Mouse (Mus musculus): ENCODE measurements around the gene Kcmf1. TPM values are rescaled to one million over a fixed set of nuclear protein-coding genes. Genes with fewer than 3 reads are reported as not detected.

Kcmf1 gene
- polyA plus RNA-seq, 1 experiment = 56.7 TPM

DNA sequence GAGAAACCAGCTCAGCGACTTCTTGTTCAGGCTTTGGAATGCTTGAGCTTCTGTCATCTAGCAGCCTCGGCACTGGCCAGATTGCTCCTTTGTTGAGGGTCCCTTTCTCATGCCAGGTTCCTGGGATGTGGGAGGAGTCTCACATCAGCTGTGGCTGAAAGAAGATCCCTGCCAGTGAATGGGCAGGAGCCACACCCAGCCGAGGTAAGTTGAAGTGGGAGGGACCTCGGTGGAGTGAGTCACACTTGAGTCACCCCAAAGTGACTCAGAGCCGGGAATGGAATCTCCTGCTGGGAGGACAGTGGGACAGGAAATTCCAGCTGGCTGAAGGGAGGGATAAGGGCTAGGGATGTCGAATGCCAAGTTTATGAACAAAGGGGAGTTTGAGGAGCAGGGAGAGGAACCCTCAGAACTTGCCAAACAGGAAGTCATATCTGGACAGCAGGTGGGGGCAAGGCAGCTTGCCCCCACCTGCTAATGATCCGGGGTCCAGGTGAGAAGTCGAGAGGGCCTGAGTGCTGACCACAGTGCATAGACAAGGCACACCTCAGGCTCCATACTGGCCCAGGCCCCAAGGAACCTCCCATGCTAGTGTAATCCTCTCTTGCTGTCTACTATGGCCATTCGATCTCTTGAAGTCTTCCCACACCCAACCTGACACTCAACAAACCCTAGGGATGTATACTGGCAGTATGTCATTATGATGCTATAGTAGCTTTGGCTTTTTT is 27.1 kb upstream of the Kcmf1 start:
- Histone ChIP-seq H3K4me3 (ENCODE audit: insufficient read depth, poor library complexity, severe bottlenecking) (no peak overlapping the region), H3K79me2 (ENCODE audit: control insufficient read depth, insufficient read depth) (no peaks in the 10 kb centered on the region), H3K27me3 (ENCODE audit: control insufficient read depth, insufficient read depth, insufficient read length) (no peaks in the 10 kb centered on the region), H3K36me3 (ENCODE audit: control insufficient read depth, insufficient read depth) (no peaks in the 10 kb centered on the region), H3ac (ENCODE audit: control insufficient read depth, insufficient read length, low read depth) (no peak overlapping the region), H3K79me3 (ENCODE audit: low read depth) (no peaks in the 10 kb centered on the region)
- TF ChIP-seq MYOD1 (IDR thresholded peaks at IDR 0.05; ENCODE audit: control insufficient read depth, insufficient read length, low read depth) (peak; percentile 58), MAX (IDR thresholded peaks at IDR 0.05) (peak; percentile 24), FOSL1 (IDR thresholded peaks at IDR 0.05; ENCODE audit: insufficient read depth, low read length, poor library complexity, severe bottlenecking) (peak; percentile 99), CEBPB (IDR thresholded peaks at IDR 0.05; ENCODE audit: low read depth) (no peak)

DNA sequence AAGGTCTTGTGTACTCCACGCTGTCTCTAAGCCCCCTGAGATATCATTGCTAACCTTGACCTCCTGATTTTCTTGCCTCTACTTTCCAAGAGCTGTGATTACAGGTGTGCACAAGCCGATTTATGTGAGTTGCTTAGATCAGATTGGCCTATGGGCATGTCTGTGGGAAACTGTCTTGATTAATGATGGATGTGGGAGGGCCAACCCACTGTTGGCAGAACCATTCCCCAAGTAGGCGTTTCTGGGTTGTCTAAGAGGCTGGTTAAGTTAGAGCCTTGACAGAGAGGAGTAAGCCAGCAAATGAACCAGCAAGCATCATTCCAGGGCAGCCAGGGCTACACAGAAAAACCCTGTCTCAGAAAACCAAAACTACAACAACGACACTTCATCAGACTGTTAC is 26.3 kb upstream of the Kcmf1 start:
- H3ac ChIP-seq (ENCODE audit: control insufficient read depth, insufficient read length, low read depth) = no peak overlapping the region
- no peaks in the 10 kb centered on the region for H3K79me3 ChIP-seq (ENCODE audit: low read depth)
- TF ChIP-seq MYOG (IDR thresholded peaks at IDR 0.05; ENCODE audit: control insufficient read depth, extremely low read depth, insufficient read length) (no peak), FOSL1 (IDR thresholded peaks at IDR 0.05; ENCODE audit: insufficient read depth, low read length, poor library complexity, severe bottlenecking) (no peak), MAX (IDR thresholded peaks at IDR 0.05) (no peak), CTCF (IDR thresholded peaks at IDR 0.05; ENCODE audit: control insufficient read depth, insufficient read depth, insufficient read length) (no peak), CEBPB (IDR thresholded peaks at IDR 0.05; ENCODE audit: low read depth) (no peak), USF1 (IDR thresholded peaks at IDR 0.05; ENCODE audit: low read depth) (no peak), MYOD1 (IDR thresholded peaks at IDR 0.05; ENCODE audit: control insufficient read depth, insufficient read length, low read depth) (no peak)
- no peaks in the 10 kb centered on the region for H3K27me3 ChIP-seq (ENCODE audit: control insufficient read depth, insufficient read depth, insufficient read length)
- no peaks in the 10 kb centered on the region for H3K79me2 ChIP-seq (ENCODE audit: control insufficient read depth, insufficient read depth)
- H3K36me3 ChIP-seq (ENCODE audit: control insufficient read depth, insufficient read depth) = no peaks in the 10 kb centered on the region
- H3K4me3 ChIP-seq (ENCODE audit: insufficient read depth, poor library complexity, severe bottlenecking) = no peak overlapping the region

DNA sequence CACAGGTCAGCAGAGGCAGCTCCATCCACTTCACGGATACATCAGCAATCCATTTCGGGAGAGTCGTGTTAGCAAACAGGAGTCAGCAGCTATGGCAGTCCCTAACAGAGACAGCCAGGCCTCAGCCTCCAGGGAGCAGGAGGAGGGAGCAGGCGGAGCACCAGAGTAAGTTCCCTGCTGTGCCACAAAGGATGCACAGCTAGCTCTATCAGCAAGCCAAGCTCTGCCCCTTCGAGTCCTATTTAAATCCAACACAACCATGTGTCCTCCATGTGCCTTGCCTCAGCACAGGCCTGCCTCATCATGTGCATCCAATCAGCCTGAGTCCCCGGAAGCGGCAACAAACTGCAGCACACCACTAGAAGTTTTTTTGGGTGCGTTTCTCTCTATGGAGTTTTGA is 23.6 kb upstream of the Kcmf1 start:
- Histone ChIP-seq H3K4me3 (ENCODE audit: insufficient read depth, poor library complexity, severe bottlenecking) (no peak overlapping the region), H3ac (ENCODE audit: control insufficient read depth, insufficient read length, low read depth) (no peak overlapping the region), H3K36me3 (ENCODE audit: control insufficient read depth, insufficient read depth) (no peaks in the 10 kb centered on the region), H3K79me3 (ENCODE audit: low read depth) (no peaks in the 10 kb centered on the region), H3K27me3 (ENCODE audit: control insufficient read depth, insufficient read depth, insufficient read length) (no peaks in the 10 kb centered on the region), H3K79me2 (ENCODE audit: control insufficient read depth, insufficient read depth) (no peaks in the 10 kb centered on the region)
- TF ChIP-seq FOSL1 (IDR thresholded peaks at IDR 0.05; ENCODE audit: insufficient read depth, low read length, poor library complexity, severe bottlenecking) = no peak
- no peak for TF ChIP-seq USF1 (IDR thresholded peaks at IDR 0.05; ENCODE audit: low read depth)
- no peak for TF ChIP-seq MYOD1 (IDR thresholded peaks at IDR 0.05; ENCODE audit: control insufficient read depth, insufficient read length, low read depth)
- TF ChIP-seq MYOG (IDR thresholded peaks at IDR 0.05; ENCODE audit: control insufficient read depth, extremely low read depth, insufficient read length) = no peak
- no peak for TF ChIP-seq MAX (IDR thresholded peaks at IDR 0.05)
- no peak for TF ChIP-seq CEBPB (IDR thresholded peaks at IDR 0.05; ENCODE audit: low read depth)
- TF ChIP-seq CTCF (IDR thresholded peaks at IDR 0.05; ENCODE audit: control insufficient read depth, insufficient read depth, insufficient read length) = no peak

DNA sequence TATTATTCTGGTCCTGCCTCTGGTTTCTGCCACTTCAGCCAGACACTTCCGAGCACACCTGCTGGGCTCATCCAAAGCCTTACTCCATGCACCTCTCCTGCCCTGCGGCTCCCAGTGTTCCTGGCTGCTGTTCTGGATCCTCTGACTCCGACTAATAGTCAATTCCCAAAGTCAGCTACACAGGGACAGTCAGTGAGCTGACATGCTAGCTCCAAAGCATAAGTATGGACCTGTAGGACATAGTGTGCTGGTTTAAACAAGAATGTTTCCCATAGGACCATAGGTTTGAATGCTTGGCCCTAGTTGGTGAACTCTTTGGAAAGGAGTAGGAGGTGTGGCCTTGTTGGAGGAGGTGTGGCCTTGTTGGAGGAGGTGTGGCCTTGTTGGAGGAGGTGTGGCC is 21.3 kb upstream of the Kcmf1 start:
- H3K4me3 ChIP-seq (ENCODE audit: insufficient read depth, poor library complexity, severe bottlenecking) = no peak overlapping the region
- no peaks in the 10 kb centered on the region for H3K79me2 ChIP-seq (ENCODE audit: control insufficient read depth, insufficient read depth)
- TF ChIP-seq MAX (IDR thresholded peaks at IDR 0.05) (no peak), MYOG (IDR thresholded peaks at IDR 0.05; ENCODE audit: control insufficient read depth, extremely low read depth, insufficient read length) (no peak), FOSL1 (IDR thresholded peaks at IDR 0.05; ENCODE audit: insufficient read depth, low read length, poor library complexity, severe bottlenecking) (no peak), CTCF (IDR thresholded peaks at IDR 0.05; ENCODE audit: control insufficient read depth, insufficient read depth, insufficient read length) (no peak), MYOD1 (IDR thresholded peaks at IDR 0.05; ENCODE audit: control insufficient read depth, insufficient read length, low read depth) (no peak), CEBPB (IDR thresholded peaks at IDR 0.05; ENCODE audit: low read depth) (no peak), USF1 (IDR thresholded peaks at IDR 0.05; ENCODE audit: low read depth) (no peak)
- H3K36me3 ChIP-seq (ENCODE audit: control insufficient read depth, insufficient read depth) = no peaks in the 10 kb centered on the region
- H3K79me3 ChIP-seq (ENCODE audit: low read depth) = no peaks in the 10 kb centered on the region
- H3ac ChIP-seq (ENCODE audit: control insufficient read depth, insufficient read length, low read depth) = no peak overlapping the region
- no peaks in the 10 kb centered on the region for H3K27me3 ChIP-seq (ENCODE audit: control insufficient read depth, insufficient read depth, insufficient read length)

DNA sequence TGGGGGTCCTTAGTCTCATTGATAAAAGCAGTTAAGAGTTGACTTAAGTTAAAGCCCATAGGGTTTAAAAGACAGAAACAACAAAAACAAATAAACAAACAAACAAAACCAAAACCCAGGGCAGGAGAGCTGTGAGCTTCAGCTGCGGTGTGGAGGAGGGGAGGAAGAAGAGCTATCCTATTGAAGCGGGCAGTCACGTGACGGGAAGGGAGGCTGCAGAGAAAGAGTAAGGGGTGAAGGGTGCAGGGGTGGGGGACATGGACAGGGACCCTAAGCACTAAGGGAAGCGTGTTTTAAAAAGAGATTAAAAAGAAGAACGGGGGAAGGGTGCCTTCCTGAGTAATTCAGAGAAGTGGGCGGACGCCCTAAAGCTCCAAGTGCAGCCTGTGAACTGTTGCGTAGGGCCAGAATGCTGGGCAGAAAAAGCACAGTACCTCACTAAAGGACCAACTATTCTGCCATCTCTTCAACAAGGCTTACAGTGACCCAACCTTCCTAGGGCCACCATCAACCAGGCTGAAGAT is 18.8 kb upstream of the Kcmf1 start:
- Histone ChIP-seq H3K36me3 (ENCODE audit: control insufficient read depth, insufficient read depth) (no peaks in the 10 kb centered on the region), H3K4me3 (ENCODE audit: insufficient read depth, poor library complexity, severe bottlenecking) (no peak overlapping the region), H3K27me3 (ENCODE audit: control insufficient read depth, insufficient read depth, insufficient read length) (no peaks in the 10 kb centered on the region), H3K79me2 (ENCODE audit: control insufficient read depth, insufficient read depth) (no peaks in the 10 kb centered on the region), H3K79me3 (ENCODE audit: low read depth) (no peaks in the 10 kb centered on the region), H3ac (ENCODE audit: control insufficient read depth, insufficient read length, low read depth) (no peak overlapping the region)
- TF ChIP-seq CTCF (IDR thresholded peaks at IDR 0.05; ENCODE audit: control insufficient read depth, insufficient read depth, insufficient read length) (no peak), MYOG (IDR thresholded peaks at IDR 0.05; ENCODE audit: control insufficient read depth, extremely low read depth, insufficient read length) (no peak), MYOD1 (IDR thresholded peaks at IDR 0.05; ENCODE audit: control insufficient read depth, insufficient read length, low read depth) (no peak), USF1 (IDR thresholded peaks at IDR 0.05; ENCODE audit: low read depth) (no peak), CEBPB (IDR thresholded peaks at IDR 0.05; ENCODE audit: low read depth) (no peak), FOSL1 (IDR thresholded peaks at IDR 0.05; ENCODE audit: insufficient read depth, low read length, poor library complexity, severe bottlenecking) (no peak), MAX (IDR thresholded peaks at IDR 0.05) (no peak)
